Mouse (Mus musculus) mouse embryonic stem cell (cell line): ENCODE measurements around the gene Cmc1.

ENCODE experiments used
- in situ Hi-C, 2 experiments: fragments of 300-500 bp; cut with MboI; formaldehyde crosslinking; loops; 1 replicate in 1 of 2; 3 replicates in 1 of 2; pipeline ENCODE4 v1.14.3; 2019 to 2020; ENCODE audit warnings: low sequenced_read_pairs in 2 of 2, low pct_unique_long_range_greater_than_20kb in 1 of 2, mixed read lengths in 1 of 2; ENCODE audit not compliant: unreplicated experiment in 1 of 2

Gene Cmc1

GRCm38 (mm10) chr9:118149407-118150402, at the start of gene Cmc1:
Gene Cmc1, minus strand, starts transcription at chr9:118150177.
- in situ Hi-C loops: no loop called here

GRCm38 (mm10) chr9:118198557-118198956, 48.6 kb upstream of the Cmc1 start:
- in situ Hi-C loops: loop anchor here in 1 of 2 experiments (25.0 kb wide), 1 partner anchor 289 kb away; the partner anchor contains the start of gene Eomes

GRCm38 (mm10) chr9:118196661-118197390, 46.8 kb upstream of the Cmc1 start:
- in situ Hi-C loops: loop anchor here in 1 of 2 experiments (25.0 kb wide), 1 partner anchor 290 kb away; the partner anchor contains the start of gene Eomes

DNA sequence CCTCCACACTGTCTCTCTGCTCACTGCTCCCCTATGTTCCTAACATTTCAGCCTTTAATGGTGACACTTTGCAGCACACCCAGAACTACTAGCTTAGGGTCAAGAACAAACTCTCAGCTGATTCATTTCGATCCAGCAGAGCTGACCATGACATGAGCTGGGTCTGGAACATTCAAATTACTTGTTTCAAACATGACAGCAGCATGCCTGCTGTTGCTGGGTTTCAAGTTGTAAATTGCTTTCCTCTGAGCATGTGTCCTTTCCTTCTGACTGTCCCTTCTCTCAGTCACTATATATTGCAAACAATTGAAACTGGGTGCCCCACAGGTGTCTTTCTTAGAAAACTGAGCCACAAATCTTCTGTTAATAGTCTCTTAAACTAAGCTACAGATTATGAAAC, 43.3 kb upstream of the Cmc1 start:
- in situ Hi-C loops: loop anchor here in 1 of 2 experiments (25.0 kb wide), 1 partner anchor 294 kb away; the partner anchor contains the start of gene Eomes

- in situ Hi-C loops: loop anchor here in 1 of 2 experiments (25.0 kb wide), 1 partner anchor 296 kb away; the partner anchor contains the start of gene Eomes
Observed at GRCm38 (mm10) chr9:118191276-118191675, 41.3 kb upstream of the Cmc1 start.

- in situ Hi-C loops: loop anchor here (10.0 to 25.0 kb wide), 2 partner anchors 299 to 306 kb away; partner anchors contain the start of gene Eomes (in 1 of the 2)
Observed at GRCm38 (mm10) chr9:118188374-118188773, 38.4 kb upstream of the Cmc1 start.

DNA sequence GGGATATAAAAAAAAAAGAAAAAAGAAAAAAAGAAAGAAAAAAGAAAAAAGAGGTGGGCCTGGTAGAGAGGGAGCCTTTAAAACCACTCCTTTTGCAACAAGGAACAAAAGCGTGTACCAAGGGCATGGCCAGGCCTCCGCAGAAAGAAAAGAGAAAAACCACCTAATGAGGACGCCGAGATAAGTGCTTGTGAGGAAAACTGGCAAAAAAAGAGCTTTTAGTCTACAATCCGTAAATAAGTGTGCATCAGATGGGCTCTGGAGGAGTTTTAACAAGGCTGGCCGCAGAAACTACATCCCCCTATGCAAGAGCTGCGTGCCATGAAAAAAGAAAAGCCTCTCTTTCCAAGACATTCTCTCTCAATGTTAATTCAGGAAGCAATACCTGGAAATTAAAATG, 37.4 kb upstream of the Cmc1 start:
- in situ Hi-C loops: loop anchor here (10.0 to 25.0 kb wide), 2 partner anchors 300 to 307 kb away; partner anchors contain the start of gene Eomes (in 1 of the 2)

- in situ Hi-C loops: loop anchor here (10.0 to 25.0 kb wide), 2 partner anchors 301 to 308 kb away; partner anchors contain the start of gene Eomes (in 1 of the 2)
Observed at GRCm38 (mm10) chr9:118186776-118187175, 36.8 kb upstream of the Cmc1 start.

DNA sequence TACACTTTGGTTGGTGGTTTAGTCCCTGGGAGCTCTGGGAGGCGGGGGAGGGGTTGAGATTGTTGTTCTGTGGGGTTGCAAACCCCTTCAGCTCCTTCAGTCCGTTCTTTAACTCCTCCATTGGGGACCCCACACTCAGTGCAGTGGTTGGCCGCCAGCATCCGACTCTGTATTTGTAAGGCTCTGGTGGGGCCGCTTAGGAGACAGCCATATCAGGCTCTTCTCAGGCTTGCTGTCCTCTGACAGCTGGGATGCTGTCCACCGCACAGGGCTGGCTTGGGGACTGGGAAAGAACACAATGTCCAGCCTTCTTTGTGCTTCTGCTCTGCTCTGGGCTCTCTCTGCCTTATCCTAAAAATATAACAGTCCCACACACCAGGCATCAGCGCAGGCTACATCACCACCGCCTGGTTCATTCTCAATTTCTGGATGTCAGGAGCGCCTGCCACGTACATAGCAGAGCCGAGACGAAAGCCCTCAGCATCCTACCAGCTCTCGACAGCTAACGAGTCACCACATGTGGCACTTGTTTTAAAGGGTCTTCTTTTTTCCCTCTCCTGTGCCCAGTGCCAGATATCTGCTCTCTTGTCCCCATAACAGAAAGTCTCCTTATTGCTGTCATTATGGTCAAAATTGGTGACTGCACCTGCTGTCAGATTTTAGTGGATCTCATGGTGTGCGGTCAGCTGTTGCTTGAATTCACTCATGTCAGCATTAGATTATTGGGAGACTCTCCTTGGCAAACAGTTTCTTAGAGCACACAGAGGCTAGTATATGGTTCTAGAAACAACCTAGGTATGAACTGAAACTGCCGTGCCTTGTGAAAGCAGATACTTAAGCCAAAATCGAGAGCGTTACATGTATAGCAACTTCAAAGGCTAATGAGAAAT, 29.4 kb upstream of the Cmc1 start:
- in situ Hi-C loops: loop anchor here (10.0 to 25.0 kb wide), 2 partner anchors 308 to 315 kb away; partner anchors contain the start of gene Eomes (in 1 of the 2)

DNA sequence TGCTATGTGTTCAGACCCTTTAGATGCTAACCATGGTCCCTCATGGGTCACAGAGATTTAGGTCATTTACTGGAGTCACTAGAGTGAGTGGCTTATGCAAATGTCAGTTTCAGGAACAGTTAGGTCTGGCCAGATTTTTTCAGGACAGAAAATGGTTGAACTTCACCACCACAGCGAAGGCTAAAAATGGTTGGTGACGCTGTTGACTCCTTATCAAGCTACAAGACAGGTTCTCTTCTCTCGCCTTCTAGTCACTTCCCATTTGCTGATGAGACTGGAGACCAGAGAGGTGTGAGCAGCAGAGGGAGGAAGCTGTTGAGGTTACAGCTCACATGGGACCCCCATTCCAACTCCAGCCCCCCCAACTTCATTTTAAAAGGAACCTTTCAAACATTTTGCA, 26.7 kb upstream of the Cmc1 start:
- in situ Hi-C loops: loop anchor here in 1 of 2 experiments (25.0 kb wide), 1 partner anchor 311 kb away; the partner anchor contains the start of gene Eomes

DNA sequence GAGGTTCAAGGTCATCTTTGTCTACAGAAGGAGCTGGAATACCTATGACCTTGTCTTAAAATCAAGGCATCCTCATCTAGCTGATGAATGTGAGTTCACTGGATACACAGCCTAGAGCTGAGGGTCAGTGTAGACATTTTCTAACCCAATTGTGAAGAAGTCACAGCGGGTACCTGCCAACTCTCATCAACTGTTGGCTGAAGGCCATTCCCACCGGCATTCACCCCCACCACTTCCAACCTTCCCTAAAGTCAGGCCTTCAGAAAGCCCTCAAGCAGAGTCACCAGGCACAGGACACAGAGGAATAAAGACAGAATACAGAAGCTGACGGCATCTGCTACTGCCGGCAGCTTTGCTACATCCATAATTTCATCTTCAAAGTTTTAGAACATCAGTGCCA, 25.4 kb upstream of the Cmc1 start:
- in situ Hi-C loops: loop anchor here in 1 of 2 experiments (25.0 kb wide), 1 partner anchor 312 kb away; the partner anchor contains the start of gene Eomes

- in situ Hi-C loops: no loop called here
Observed at GRCm38 (mm10) chr9:118173086-118173485, 23.1 kb upstream of the Cmc1 start.

- in situ Hi-C loops: no loop called here
Observed at GRCm38 (mm10) chr9:118168544-118168943, 18.6 kb upstream of the Cmc1 start.

DNA sequence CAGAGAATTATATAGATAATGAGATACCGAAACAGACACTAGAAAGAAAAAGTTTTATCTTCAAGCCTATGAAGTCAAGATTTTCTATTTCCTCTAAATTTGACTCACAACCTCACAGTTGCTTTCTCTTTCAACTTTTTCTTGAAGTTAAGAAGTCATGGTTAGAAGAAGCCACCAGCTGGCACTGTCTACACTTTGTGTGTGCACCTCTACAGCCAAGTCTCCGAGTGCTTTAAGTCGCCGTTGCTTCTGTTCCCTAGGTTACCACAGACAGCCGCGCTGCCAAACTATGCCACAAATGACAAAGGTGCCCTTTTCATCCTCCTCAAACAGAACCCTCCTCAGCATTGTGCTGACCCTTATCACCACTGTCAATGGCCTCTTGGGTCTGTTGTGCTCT, 17.6 kb upstream of the Cmc1 start:
- in situ Hi-C loops: no loop called here

GRCm38 (mm10) chr9:118161536-118161935, 11.6 kb upstream of the Cmc1 start:
- in situ Hi-C loops: no loop called here

GRCm38 (mm10) chr9:118159936-118160335, 10.0 kb upstream of the Cmc1 start:
- in situ Hi-C loops: no loop called here

- in situ Hi-C loops: no loop called here
Observed at GRCm38 (mm10) chr9:118158201-118158600, 8.2 kb upstream of the Cmc1 start.

DNA sequence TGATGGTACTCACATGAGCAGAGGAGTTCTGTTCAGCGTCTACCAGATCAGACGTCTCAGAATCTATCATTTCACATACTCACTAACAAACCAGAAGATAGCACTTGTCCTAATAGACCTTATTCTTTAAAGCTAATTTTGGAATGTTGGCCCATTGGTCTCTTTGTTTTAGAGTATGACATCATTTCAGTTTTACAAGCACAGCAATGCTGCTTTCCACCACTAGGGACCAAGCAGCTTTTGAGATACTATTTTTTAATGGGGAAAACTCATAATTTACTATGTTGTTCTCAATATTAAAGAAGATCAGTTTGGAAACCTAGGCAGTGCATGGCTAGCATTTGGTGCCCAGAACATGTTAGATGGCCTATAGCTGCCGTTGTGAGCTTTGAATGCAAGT, 7.3 kb upstream of the Cmc1 start:
- in situ Hi-C loops: no loop called here
